Mouse (Mus musculus) small intestine, adult 2 months (tissue): ENCODE data around the gene Glyctk. TPM values are rescaled to one million over a fixed set of nuclear protein-coding genes. Genes with fewer than 3 reads are reported as not detected.

Experiments used
- H3K27ac ChIP-seq: fragments of 200-500 bp; 2 replicates; pipeline ENCODE4 v1.5.1; 2012; ENCODE audit warnings: low read depth, low read length, control low read depth, inconsistent platforms; ENCODE audit not compliant: insufficient read depth
- H3K27me3 ChIP-seq: fragments of 200-500 bp; 2 replicates; pipeline ENCODE4 v1.6.1; 2012; ENCODE audit warnings: mild to moderate bottlenecking, moderate library complexity, low read length, inconsistent platforms; ENCODE audit not compliant: control insufficient read depth, insufficient read depth
- H3K36me3 ChIP-seq: fragments of 200-500 bp; 2 replicates; pipeline ENCODE4 v1.6.1; 2012; ENCODE audit warnings: mild to moderate bottlenecking, low read length, control low read depth, inconsistent platforms; ENCODE audit not compliant: control insufficient read depth, insufficient read depth
- H3K4me1 ChIP-seq: fragments of 200-500 bp; 2 replicates; pipeline ENCODE4 v1.6.1; 2012; ENCODE audit warnings: low read length, inconsistent platforms, mixed read lengths; ENCODE audit not compliant: control insufficient read depth, insufficient read depth, insufficient read length
- H3K4me3 ChIP-seq: fragments of 200-500 bp; 2 replicates; pipeline ENCODE4 v1.5.1; 2012; ENCODE audit warnings: low read depth, mild to moderate bottlenecking, control low read depth, inconsistent platforms, low read length, moderate library complexity
- CTCF ChIP-seq: fragments of 200-500 bp; IDR thresholded peaks from 2 replicates; pipeline ENCODE4 v1.5.1; 2012; ENCODE audit warnings: low read depth, mild to moderate bottlenecking, control low read depth, inconsistent platforms, low read length, moderate library complexity, mixed read lengths; ENCODE audit not compliant: insufficient replicate concordance, insufficient read length; ENCODE audit errors: extremely low read depth
- POLR2A ChIP-seq: fragments of 200-500 bp; IDR thresholded peaks from 2 replicates; pipeline ENCODE4 v1.6.1; 2012; ENCODE audit warnings: low read depth, mild to moderate bottlenecking, control low read depth, inconsistent platforms, low read length, moderate library complexity
- WGBS: fragments of 180-500 bp; shearing (Covaris S2); methylation state at CpG from one replicate; pipeline ENCODE4 v1.1.7; 2018; 5-methylcytosine and 5-hydroxymethylcytosine counted together
- polyA plus RNA-seq: library from polyadenylated mRNA; depleted of rRNA; stranded (reverse); fragments of >200 nt; gene quantifications from 2 replicates; pipeline ENCODE4 v1.2.3, GENCODE M21; 2012; rRNA removed

Gene Glyctk
- polyA plus RNA-seq: 11.7 and 20.9 TPM in 2 replicates

- Histone ChIP-seq H3K4me1 (peaks cover 24% of the 10 kb centered on the region), H3K4me3 (peak within 1 kb of the TSS; percentile 34), H3K27ac (peak within 1 kb of the TSS; percentile 30), H3K36me3 (no peaks in the 10 kb centered on the region), H3K27me3 (no peaks in the 10 kb centered on the region)
- 47% methylated on average over 6 of the region's 6 CpGs for WGBS
- no peak for TF ChIP-seq CTCF
Observed at GRCm38 (mm10) chr9:106158037-106158491, at the start of gene Glyctk. Glyctk (minus strand) TSS chr9:106158138.

DNA sequence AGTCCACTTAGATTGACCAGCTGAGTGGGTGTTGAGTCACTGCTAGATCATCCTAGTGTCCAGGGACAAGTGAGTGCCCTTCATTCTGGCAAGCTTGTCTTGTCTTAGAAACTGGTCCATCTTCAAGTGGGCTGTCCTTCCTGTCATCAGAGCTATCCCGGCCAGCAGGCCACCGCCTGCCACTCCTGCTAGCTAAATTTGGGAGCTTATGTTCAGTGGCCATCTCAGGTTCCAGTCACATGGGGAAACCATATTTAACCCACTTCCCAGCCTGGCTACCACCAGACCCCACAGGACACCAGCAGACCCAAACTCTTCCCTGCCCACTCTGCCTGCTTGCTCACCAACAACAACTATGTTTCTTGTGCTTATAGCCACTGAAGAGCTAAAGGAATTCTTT is 48.6 kb upstream of the Glyctk start:
- Histone ChIP-seq H3K4me1 (peaks cover 16% of the 10 kb centered on the region), H3K4me3 (no peak overlapping the region), H3K36me3 (no peaks in the 10 kb centered on the region), H3K27me3 (no peaks in the 10 kb centered on the region), H3K27ac (no peak overlapping the region)
- WGBS: 77% methylated on average over 2 of the region's 2 CpGs
- TF ChIP-seq CTCF: no peak
- no peak for TF ChIP-seq POLR2A

- TF ChIP-seq POLR2A: no peak
- no peak for TF ChIP-seq CTCF
- peaks cover 15% of the 10 kb centered on the region for H3K4me1 ChIP-seq
- H3K27me3 ChIP-seq: no peaks in the 10 kb centered on the region
- no peak overlapping the region for H3K27ac ChIP-seq
- 82% methylated on average over 7 of the region's 7 CpGs for WGBS
- no peaks in the 10 kb centered on the region for H3K36me3 ChIP-seq
- H3K4me3 ChIP-seq: no peak overlapping the region
Observed at GRCm38 (mm10) chr9:106205713-106206290, 47.9 kb upstream of the Glyctk start.

GRCm38 (mm10) chr9:106203990-106204851 is 46.3 kb upstream of the Glyctk start:
- peaks cover 21% of the 10 kb centered on the region for H3K4me1 ChIP-seq
- no peaks in the 10 kb centered on the region for H3K27me3 ChIP-seq
- WGBS: 71% methylated on average over 7 of the region's 7 CpGs
- TF ChIP-seq CTCF (no peak), POLR2A (no peak)
- peak overlapping the region; percentile 41 for H3K4me3 ChIP-seq
- H3K36me3 ChIP-seq: no peaks in the 10 kb centered on the region
- H3K27ac ChIP-seq: no peak overlapping the region

DNA sequence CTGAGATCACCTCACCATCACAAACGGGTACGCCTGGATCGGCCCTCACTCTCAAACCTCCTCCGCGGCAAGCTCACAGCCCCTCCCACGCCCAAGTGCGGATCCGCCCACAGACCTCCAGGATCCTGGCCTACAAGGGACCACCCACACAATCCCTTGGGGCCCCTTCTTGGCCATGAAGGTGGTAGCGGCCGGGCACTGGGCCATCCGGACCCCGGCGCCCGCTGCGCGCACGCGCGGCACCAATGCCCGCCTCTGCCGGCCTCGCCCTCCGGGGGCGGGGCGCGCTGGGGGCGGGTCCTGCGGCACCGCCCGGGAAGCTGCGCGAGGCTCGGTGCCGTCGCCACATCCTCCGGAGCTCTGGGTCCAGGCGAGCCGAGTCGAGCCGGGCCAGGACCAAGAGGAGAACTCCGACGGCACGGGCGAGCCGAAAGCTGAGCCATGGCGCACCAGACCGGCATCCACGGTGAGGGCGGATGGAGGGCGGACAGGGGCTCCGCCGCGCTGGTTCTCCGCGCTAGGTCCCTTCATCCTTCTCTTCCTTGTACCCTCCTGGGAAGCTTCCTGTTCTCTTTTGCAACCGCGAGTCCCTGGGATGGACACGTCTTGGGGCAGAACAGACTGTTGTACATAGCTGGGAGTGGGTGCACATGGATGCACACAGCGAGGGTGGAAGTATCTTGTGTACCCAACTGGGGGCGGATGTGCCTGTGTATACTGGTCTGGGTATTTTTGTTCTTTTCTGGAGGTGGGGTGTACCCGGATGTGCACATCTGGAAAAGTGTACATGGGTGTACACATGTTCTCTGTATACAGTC is 45.1 kb upstream of the Glyctk start, which contains the start of gene Twf2:
Gene Twf2, plus strand, starts transcription at position 290 of the 818 bp plus-strand sequence.
- WGBS: 2% methylated on average over 57 of the region's 61 CpGs
- Histone ChIP-seq H3K27ac (peak within 1 kb of the TSS; percentile 66), H3K36me3 (no peaks in the 10 kb centered on the region), H3K27me3 (no peaks in the 10 kb centered on the region), H3K4me3 (peak within 1 kb of the TSS; percentile 91), H3K4me1 (peaks cover 24% of the 10 kb centered on the region)
- TF ChIP-seq CTCF: no peak
- TF ChIP-seq POLR2A: 0 out of 2 replicates have a peak, but pooled peaks have one; percentile 46

DNA sequence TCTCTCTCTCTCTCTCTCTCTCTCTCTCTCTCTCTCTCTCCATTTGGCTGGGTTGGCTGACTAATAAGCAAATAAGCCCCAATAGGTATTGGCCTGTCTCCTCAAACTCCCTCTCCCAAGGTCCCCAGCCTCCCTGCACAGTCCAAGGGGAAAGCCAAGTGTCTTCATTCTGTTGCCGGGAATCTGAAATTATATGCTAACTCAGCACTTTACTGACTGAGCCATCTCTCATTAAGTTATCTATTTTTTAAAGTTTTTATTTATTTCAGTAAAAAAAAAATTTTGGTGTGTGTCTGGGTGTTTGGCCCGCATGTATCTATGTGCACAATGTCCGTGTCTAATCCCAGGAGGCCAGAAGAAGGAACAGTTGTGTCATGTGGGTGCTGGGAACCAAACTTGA is 44.0 kb upstream of the Glyctk start:
- peaks cover 30% of the 10 kb centered on the region for H3K4me1 ChIP-seq
- no peak for TF ChIP-seq POLR2A
- TF ChIP-seq CTCF: no peak
- no peaks in the 10 kb centered on the region for H3K27me3 ChIP-seq
- H3K27ac ChIP-seq: no peak overlapping the region
- H3K4me3 ChIP-seq: no peak overlapping the region
- H3K36me3 ChIP-seq: no peaks in the 10 kb centered on the region
- 82% methylated on average over 3 of the region's 3 CpGs for WGBS
